Mouse (Mus musculus): ENCODE measurements around the gene Gm21394. TPM values are rescaled to one million over a fixed set of nuclear protein-coding genes. Genes with fewer than 3 reads are reported as not detected.

Gm21394 gene
- polyA plus RNA-seq (2014; fragmentation: Illumina TruSeq; extraction: RNeasy Lipid Tissue Mini Kit (QIAGEN cat#74804); ENCODE audit: low read depth, low replicate concordance), result 17.8 TPM

GRCm38 (mm10) chrY:84564807-84565206 is at the start of gene Gm21394:
Gene Gm21394 (minus strand): TSS chrY:84564907.

Other genes with a start within 250 kb of the Gm21394 start
- 5.5 TPM for gene Gm21409, start 181.8 kb upstream of the Gm21394 start, polyA plus RNA-seq (2014; fragmentation: Illumina TruSeq; extraction: RNeasy Lipid Tissue Mini Kit (QIAGEN cat#74804); ENCODE audit: low read depth, low replicate concordance)

Data from testis, adult 10 weeks (tissue).